Mouse (Mus musculus) v-Abl transformed pro-B cells (cell line): ENCODE results near the gene Kif17.

Source experiments
- in situ Hi-C, 2 experiments: fragments of 400-800 bp; cut with MboI; formaldehyde crosslinking; loops; one replicate each; pipeline ENCODE4 v1.15.1; 2025; ENCODE audit not compliant: unreplicated experiment in 2 of 2

Gene Kif17

DNA sequence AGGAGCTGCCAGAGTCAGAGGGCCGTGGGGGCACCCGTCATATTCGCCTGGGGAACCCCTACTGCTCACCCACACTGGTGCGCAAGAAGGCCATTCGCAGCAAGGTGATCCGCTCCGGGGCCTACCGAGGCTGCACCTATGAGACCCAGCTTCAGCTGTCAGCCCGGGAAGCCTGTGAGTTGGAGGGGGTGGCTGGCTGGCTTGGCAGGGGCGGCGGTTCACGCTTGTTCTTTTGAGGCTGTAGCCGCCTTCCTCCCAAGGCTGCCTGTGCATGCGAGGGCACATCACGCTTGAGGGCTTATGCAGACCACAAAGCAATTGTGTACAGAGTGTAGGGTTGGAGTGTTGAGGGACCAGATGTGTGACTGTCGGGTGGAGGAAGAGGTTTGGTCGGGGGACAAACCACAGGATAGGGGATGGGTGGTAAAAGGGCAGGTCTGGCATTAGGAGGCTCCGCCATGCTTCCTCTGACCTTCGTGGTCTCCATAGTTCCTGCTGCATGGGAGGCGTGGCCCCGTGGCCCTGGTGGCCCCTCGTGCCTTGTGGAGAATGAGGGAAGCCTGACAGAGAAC, 7.0 kb downstream of the Kif17 start:
- in situ Hi-C loops = no loop called here

DNA sequence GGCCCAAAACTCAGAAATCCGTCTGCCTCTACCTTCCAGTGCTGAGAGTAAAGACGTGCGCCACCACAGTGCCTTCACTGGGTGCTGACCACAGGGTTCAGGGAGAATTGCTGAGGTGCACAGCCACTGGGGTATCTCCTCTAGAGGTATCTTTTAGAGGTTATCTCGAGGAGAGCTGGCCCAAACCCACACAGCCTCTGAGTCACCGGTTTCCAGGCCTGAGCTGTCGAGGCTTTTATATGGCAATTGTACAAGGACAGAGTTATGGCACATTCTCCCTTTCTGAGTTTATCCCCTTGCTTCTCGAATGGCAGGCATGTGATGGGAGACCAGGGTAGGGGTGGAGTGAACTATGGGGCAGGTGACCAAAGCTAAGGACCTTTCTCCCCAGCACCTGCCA, 8.4 kb downstream of the Kif17 start:
- in situ Hi-C loops = no loop called here

- in situ Hi-C loops = no loop called here
Measured at GRCm38 (mm10) chr4:138259482-138259881, 9.2 kb downstream of the Kif17 start.

- in situ Hi-C loops = loop anchor here in 1 of 2 experiments (5.0 kb wide), 1 partner anchor 45 kb away; the partner anchor contains the start of gene Hp1bp3
Measured at GRCm38 (mm10) chr4:138261843-138262681, 11.8 kb downstream of the Kif17 start.

DNA sequence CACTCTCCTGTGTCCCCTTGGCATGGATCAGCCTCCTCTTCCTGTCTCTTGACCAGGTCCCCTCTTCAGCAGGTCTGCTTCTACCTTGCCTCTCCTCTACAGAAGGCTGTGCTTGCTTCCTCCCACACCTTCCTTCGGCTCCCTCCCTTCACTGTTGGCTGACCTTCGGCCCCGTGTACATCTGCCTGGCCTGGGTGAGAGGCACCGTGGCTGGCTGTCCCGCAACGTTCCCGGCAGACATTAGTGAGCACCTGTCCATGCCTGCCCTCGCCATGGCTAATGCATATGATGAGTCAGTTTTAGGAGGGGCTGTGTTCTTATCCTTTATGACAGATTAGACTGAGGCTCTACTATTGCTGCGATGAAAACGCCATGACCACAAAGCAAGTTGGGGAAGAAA, 17.6 kb downstream of the Kif17 start:
- in situ Hi-C loops = no loop called here

GRCm38 (mm10) chr4:138272011-138272997, 22.1 kb downstream of the Kif17 start:
- in situ Hi-C loops = no loop called here

- in situ Hi-C loops = loop anchor here in 1 of 2 experiments (25.0 kb wide), 1 partner anchor 91 kb away; no protein-coding TSS in a partner anchor
Measured at GRCm38 (mm10) chr4:138278346-138278745, 28.1 kb downstream of the Kif17 start.

GRCm38 (mm10) chr4:138282834-138283233, 32.6 kb downstream of the Kif17 start:
- in situ Hi-C loops = loop anchor here (5.0 to 25.0 kb wide), 4 partner anchors 36 to 318 kb away; no protein-coding TSS in a partner anchor

DNA sequence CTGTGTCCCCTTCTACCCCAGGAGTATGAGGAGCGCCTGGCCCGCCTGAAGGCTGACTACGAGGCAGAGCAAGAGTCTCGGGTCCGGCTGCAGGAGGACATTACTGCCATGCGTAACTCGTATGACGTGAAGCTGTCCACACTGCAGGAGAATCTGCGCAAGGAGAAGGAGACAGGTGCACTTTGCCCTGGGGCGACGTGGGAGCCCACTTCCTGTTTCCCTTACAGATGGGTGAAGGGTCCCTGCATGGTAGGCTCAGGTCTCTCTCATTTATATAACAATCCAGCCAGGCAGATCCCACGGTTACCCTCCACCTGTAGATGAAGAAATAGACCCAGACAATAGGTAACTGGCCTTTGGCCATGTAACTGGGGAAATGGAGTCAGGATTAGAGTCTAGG, 36.2 kb downstream of the Kif17 start:
- in situ Hi-C loops = loop anchor here in 1 of 2 experiments (10.0 to 25.0 kb wide), 2 partner anchors 99 to 322 kb away; no protein-coding TSS in a partner anchor

- in situ Hi-C loops = loop anchor here in 1 of 2 experiments (10.0 to 25.0 kb wide), 2 partner anchors 101 to 324 kb away; no protein-coding TSS in a partner anchor
Measured at GRCm38 (mm10) chr4:138288691-138289090, 38.5 kb downstream of the Kif17 start.

- in situ Hi-C loops = loop anchor here in 1 of 2 experiments (25.0 kb wide), 1 partner anchor 105 kb away; no protein-coding TSS in a partner anchor
Measured at GRCm38 (mm10) chr4:138292028-138292427, 41.8 kb downstream of the Kif17 start.

- in situ Hi-C loops = loop anchor here in 1 of 2 experiments (25.0 kb wide), 1 partner anchor 106 kb away; no protein-coding TSS in a partner anchor
Measured at GRCm38 (mm10) chr4:138293261-138293948, 43.2 kb downstream of the Kif17 start.

GRCm38 (mm10) chr4:138293949-138294550, 43.8 kb downstream of the Kif17 start:
- in situ Hi-C loops = loop anchor here in 1 of 2 experiments (25.0 kb wide), 1 partner anchor 107 kb away; no protein-coding TSS in a partner anchor

DNA sequence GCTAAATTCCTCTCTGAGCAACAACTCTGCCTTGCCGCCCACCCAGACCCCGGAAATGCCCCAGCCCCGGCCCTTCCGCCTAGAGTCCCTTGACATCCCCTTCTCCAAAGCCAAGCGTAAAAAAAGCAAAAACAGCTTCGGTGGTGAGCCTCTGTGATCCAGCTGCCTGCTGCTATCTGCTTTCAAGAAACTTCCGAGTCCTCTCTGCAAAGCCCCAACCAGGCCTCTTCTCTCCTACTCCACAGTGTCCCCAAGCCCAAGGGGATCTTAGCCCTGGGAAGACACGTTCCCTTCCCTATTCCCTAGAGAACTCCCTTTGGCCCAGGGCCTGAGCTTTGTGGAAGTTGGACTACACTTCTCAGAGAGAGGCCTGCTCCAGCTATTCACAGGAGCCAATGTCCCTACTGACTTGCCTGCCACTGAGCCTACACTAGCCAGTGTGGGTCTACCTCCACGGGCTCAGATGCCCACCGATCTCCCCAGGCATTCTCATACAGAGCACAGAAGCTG, 51.1 kb downstream of the Kif17 start:
- in situ Hi-C loops = loop anchor here in 1 of 2 experiments (25.0 kb wide), 1 partner anchor 964 kb away; no protein-coding TSS in a partner anchor

DNA sequence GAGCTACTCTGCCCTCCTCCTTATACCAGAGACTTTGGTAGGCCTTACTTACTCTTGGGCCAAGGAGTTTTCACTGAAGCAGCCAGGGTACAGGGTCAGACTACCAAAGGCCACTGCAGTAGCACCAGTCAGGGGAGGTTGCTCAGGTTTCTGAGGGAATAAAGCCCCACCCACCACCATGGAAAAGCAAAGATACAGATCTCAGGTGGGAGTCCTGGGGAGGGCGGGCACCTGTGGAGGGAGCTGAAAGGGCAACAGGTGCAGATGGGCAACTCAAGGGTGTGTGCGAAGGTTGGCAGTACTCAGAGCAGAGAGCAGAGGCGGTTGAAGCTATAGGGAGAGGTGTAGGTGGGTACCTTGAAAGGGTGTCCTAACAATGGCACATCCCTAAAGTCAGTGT, 52.8 kb downstream of the Kif17 start:
- in situ Hi-C loops = loop anchor here in 1 of 2 experiments (25.0 kb wide), 1 partner anchor 966 kb away; no protein-coding TSS in a partner anchor

DNA sequence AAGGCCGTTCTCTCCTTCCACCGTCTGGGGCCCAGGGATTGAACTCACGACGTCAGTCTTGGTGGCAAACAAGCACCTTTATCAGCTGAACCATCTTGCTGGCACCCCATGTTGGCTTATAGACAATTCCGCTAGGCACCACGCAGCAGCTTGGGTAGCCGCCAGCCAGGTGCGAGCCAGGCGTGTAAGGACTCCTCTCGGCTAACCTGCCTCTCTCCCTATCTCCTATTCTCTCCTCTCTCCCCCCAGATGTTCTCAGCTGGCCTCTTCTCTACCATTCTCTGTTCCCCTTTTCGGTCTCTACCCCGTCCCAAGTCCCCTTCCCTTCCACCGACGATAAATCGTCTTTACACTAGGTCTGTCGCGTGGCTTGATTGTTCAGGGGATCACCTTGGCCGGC, 53.5 kb downstream of the Kif17 start:
- in situ Hi-C loops = loop anchor here in 1 of 2 experiments (25.0 kb wide), 1 partner anchor 966 kb away; no protein-coding TSS in a partner anchor

DNA sequence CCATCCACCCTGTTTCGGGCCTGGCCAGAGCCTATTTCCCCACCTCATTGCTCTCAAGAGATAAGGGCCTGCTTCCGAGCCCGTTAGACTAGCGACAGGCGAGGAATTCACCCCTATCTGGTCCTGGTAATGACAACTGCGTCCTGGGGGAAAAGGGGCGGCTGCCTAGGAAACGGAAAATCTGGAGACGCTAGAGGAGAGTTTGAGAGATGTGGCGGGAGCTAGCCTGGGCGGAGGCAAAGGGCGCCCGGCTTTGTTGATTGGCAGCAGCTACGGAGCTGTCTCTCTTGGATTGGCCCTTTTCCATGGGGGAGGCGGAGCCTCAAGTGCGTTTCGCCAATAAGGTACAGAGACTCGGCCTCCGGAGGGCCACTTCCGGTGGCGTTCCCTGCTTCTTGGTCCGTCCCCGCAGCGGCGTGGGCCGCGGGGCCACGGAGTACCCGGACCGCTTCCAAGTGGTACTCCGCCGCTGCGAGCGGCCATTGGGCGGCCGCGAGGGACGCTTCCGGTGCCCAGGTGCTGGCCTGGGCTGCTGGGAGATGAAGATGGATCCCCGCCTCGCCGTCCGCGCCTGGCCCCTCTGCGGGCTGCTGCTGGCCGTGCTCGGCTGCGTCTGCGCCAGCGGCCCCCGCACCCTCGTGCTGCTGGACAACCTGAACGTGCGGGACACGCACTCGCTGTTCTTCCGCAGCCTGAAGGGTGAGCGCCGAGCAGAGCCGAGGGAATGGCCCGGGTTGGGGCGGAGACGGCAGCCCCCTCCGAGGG, 54.3 kb downstream of the Kif17 start, which contains the start of gene Ddost:
TSS of gene Ddost (plus strand) at position 391 of the 765 bp plus-strand sequence.
- in situ Hi-C loops = loop anchor here in 1 of 2 experiments (25.0 kb wide), 1 partner anchor 967 kb away; no protein-coding TSS in a partner anchor

GRCm38 (mm10) chr4:138307025-138307424, 56.8 kb downstream of the Kif17 start:
- in situ Hi-C loops = loop anchor here in 1 of 2 experiments (25.0 kb wide), 1 partner anchor 970 kb away; no protein-coding TSS in a partner anchor
